Mouse (Mus musculus) lung, postnatal 0 days (tissue): ENCODE data around the gene Creld2.

Experiments used
- CTCF ChIP-seq: IDR thresholded peaks from 2 replicates; pipeline ENCODE4 v1.5.1; 2016; ENCODE audit warnings: antibody characterized with exemption, mild to moderate bottlenecking
- EP300 ChIP-seq: IDR thresholded peaks from 2 replicates; pipeline ENCODE4 v1.6.1; 2016; ENCODE audit warnings: antibody characterized with exemption, mild to moderate bottlenecking, control low read depth

GRCm38 (mm10) chr15:88842300-88842673 is 22.8 kb downstream of the Creld2 start:
- no peak for TF ChIP-seq CTCF
- no peak for TF ChIP-seq EP300
